Mouse (Mus musculus) bone marrow macrophage, adult 2 months (primary cell): ENCODE data around the gene Crb3. TPM values are rescaled to one million over a fixed set of nuclear protein-coding genes. Genes with fewer than 3 reads are reported as not detected.

Experiments
- H3K27ac ChIP-seq: 2 replicates; pipeline ENCODE4 v1.5.1; 2012; ENCODE audit warnings: low read depth, low read length; ENCODE audit not compliant: insufficient read depth
- H3K4me1 ChIP-seq: 2 replicates; pipeline ENCODE4 v1.6.1; 2012; ENCODE audit warnings: low read length; ENCODE audit not compliant: control insufficient read depth, insufficient read depth
- H3K4me3 ChIP-seq: 2 replicates; pipeline ENCODE4 v1.5.1; 2012; ENCODE audit warnings: mild to moderate bottlenecking, low read length, moderate library complexity; ENCODE audit not compliant: insufficient read depth
- CTCF ChIP-seq: IDR thresholded peaks from 2 replicates; pipeline ENCODE4 v1.5.1; 2012; ENCODE audit warnings: low read depth, mild to moderate bottlenecking, low read length, moderate library complexity
- POLR2A ChIP-seq: IDR thresholded peaks from 2 replicates; pipeline ENCODE4 v1.6.1; 2012; ENCODE audit warnings: mild to moderate bottlenecking, low read depth, low read length, borderline replicate concordance
- polyA plus RNA-seq: library from polyadenylated mRNA; stranded (reverse); fragments of >200 nt; gene quantifications from 2 replicates; pipeline ENCODE4 v1.2.4, GENCODE M21; 2012; ENCODE audit not compliant: missing spikeins, insufficient read depth, insufficient read length

Gene Crb3
- polyA plus RNA-seq, 1 experiment = not detected

DNA sequence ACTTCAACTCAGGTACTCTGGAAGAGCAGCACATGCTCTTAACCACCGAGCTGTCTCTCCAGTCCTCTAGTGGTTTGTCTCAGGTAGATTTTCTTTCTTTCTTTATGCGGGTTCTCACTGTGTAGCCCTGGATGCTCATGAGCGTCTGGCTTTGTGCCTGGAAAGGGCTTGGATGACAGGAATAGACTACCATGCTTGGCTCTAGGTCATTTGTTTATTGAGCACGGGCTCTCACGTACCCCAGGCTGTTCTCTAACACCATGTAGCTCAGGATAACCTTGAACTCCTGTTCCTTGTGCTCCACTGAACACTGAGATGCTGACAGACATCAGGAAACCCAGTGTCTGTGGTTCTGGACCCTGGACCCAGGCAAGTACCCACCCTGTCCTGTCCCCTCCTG, 23.6 kb downstream of the Crb3 start:
- no peak overlapping the region for H3K4me3 ChIP-seq
- no peak overlapping the region for H3K27ac ChIP-seq
- no peak for TF ChIP-seq CTCF
- TF ChIP-seq POLR2A = no peak
- H3K4me1 ChIP-seq = peaks cover 27% of the 10 kb centered on the region

DNA sequence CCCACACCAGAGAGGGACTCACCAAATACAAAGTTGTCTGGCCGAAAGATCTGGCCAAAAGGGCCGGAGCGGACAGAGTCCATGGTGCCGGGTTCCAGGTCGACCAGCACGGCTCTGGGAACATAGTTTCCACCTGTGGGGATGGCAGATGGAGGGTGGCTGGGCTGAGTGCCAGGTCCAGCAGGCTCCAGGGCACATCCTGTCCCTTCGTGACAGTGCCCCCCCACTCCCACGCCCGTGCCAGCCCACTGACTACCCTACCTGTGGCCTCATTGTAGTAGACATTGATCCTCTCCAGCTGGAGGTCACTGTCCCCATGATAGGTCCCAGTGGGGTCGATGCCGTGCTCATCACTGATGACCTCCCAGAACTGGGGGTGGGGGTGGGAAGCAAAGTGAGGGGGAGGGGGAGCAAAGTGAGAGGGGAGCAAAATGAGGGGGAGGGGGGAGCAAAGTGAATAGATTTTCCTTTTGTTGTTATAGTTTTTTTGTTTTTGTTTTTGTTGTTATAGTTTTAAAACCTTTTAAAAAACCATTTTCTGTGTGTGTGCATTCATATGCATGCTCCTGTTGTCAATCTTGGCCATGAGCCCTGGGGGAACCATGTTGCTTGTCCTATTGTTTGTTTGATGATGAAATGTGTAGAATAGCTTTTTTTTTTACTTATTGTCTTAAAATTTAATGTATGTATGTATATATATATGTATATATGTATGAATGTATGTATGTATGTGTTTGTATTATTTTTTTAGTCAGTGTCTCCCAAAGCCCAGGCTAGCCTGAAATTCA, 27.3 kb downstream of the Crb3 start:
- no peak overlapping the region for H3K4me3 ChIP-seq
- peaks cover 16% of the 10 kb centered on the region for H3K4me1 ChIP-seq
- no peak overlapping the region for H3K27ac ChIP-seq
- TF ChIP-seq CTCF (no peak), POLR2A (no peak)

GRCm38 (mm10) chr17:57087049-57087832, 28.3 kb downstream of the Crb3 start, which contains the start of gene Tubb4a:
TSS of gene Tubb4a (minus strand) at chr17:57087782.
- Histone ChIP-seq H3K27ac (no peak within 1 kb of the TSS), H3K4me1 (peaks cover 16% of the 10 kb centered on the region), H3K4me3 (no peak within 1 kb of the TSS)
- no peak for TF ChIP-seq POLR2A
- no peak for TF ChIP-seq CTCF

GRCm38 (mm10) chr17:57094222-57094621, 35.3 kb downstream of the Crb3 start:
- H3K27ac ChIP-seq = no peak overlapping the region

DNA sequence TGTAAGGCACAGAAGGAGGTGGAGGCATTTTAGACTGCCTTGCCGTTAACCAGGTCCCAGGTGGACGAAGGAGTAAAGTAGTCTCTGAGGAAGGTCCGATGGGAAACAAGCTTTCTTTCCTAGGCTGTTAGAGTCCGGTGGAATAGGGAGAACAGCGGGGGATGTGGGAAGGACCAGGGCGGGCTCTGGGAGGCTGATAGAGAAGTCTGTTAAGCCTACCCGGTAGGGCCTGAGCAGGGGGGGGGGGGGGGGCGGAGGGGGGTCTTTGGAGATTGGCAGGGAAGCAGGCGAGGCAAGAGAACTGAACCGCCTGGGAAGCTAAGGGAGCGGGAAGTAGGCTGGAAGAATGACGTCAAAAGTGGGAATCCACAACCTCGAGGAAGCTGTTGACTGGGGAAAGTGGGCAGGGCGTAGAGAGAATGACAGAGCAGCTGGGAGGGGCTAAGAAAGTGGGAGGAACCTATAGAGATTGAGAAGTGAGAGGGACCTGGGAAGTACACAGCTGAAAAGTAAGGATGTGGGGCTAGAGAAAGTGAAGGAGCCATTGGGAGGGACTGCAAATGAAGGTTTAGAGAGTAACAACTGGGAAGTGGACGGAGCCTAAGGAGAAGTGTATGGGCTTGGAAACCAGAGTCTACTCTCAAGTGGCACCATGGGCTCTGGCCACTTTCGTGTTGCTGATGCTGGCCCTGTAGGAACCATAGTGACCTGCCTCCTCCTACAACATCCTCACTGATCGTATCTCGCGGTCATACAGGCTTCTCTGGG, 37.1 kb downstream of the Crb3 start:
- Histone ChIP-seq H3K4me3 (no peak overlapping the region), H3K4me1 (peaks cover 35% of the 10 kb centered on the region), H3K27ac (no peak overlapping the region)
- TF ChIP-seq POLR2A (no peak), CTCF (no peak)

More at GRCm38 (mm10) chr17:57094222-57094621, 35.3 kb downstream of the Crb3 start:
- Histone ChIP-seq H3K4me1 (peaks cover 29% of the 10 kb centered on the region), H3K4me3 (no peak overlapping the region)
- no peak for TF ChIP-seq CTCF
- no peak for TF ChIP-seq POLR2A

- H3K4me3 ChIP-seq = no peak overlapping the region
Measured at GRCm38 (mm10) chr17:57096623-57096920, 37.7 kb downstream of the Crb3 start.

DNA sequence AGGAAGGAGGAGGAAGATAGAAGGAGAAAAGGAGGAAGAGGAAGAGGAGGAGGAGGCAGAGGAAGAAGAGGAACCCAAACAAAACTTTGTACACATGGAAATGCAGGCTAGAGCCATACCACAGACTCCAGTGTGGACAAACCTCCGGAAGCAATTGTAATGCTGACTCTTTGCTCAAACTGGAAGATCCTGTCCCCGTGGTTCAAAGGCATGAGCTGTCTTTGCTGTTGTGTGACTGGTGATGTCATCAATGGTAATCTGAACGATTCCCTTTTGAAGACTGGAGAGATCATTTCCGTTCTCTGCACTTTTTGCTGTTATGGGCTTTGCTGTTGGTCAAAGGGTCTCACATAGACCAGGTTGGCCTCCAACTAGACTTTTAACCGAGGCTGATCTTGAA, 39.4 kb downstream of the Crb3 start:
- H3K27ac ChIP-seq = peak overlapping the region; percentile 63
- no peak for TF ChIP-seq POLR2A
- no peak for TF ChIP-seq CTCF
- H3K4me1 ChIP-seq = peaks cover 40% of the 10 kb centered on the region
- H3K4me3 ChIP-seq = no peak overlapping the region

More at GRCm38 (mm10) chr17:57096623-57096920, 37.7 kb downstream of the Crb3 start:
- TF ChIP-seq CTCF = peak; percentile 97
- no peak for TF ChIP-seq POLR2A
- Histone ChIP-seq H3K4me1 (peaks cover 35% of the 10 kb centered on the region), H3K27ac (no peak overlapping the region)

DNA sequence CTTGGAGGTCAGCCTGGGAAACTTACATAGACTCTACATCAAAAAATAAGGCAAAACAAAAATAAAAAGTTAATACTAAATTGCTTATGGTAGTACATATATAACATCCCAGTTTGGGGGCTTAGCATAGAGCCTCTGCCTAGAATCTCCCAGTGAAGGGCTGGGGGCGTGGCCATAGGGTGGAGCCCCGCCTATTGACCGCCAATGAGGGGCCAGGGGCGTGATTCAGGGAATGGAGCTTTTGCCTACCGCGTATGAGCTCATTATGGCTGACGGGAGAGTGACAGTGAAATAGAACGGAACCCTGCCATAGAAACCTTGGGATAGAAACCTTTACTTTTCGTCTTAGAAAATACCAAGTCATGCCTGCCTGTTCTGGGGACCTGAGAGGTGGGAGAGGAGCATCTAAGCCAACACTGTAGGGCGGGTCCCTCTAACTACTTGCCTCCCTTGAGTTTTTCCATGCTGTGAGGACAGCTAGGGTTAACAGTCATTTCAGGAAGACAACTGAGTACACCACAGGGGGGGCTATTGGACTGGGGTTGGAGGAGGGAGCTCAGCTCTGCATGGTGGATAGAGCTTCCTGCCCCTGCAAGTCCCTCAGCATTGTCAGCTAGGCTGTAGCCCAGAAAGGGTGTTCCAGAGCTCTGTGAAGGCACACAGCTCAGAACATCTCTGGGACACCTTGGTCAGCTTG, 40.9 kb downstream of the Crb3 start:
- Histone ChIP-seq H3K4me1 (peaks cover 47% of the 10 kb centered on the region), H3K4me3 (no peak overlapping the region), H3K27ac (no peak overlapping the region)
- TF ChIP-seq CTCF = no peak
- TF ChIP-seq POLR2A = no peak

- TF ChIP-seq POLR2A (no peak), CTCF (no peak)
- no peak overlapping the region for H3K4me3 ChIP-seq
- H3K4me1 ChIP-seq = peaks cover 57% of the 10 kb centered on the region
- no peak overlapping the region for H3K27ac ChIP-seq
Measured at GRCm38 (mm10) chr17:57102276-57102675, 43.4 kb downstream of the Crb3 start.
